ENCODE assay signal across 8 mouse cellular contexts in genomic region chr5:30886731-30887130, GRCm38 (mm10). TPM values are rescaled to one million over a fixed set of nuclear protein-coding genes. Genes with fewer than 3 reads are reported as not detected.
DNase-seq lines count a peak whose midpoint lies in the region; ATAC-seq and TF ChIP-seq lines count a peak whose summit lies in the region.

No protein-coding gene starts in this region.

- H3K4me1 ChIP-seq in kidney, embryonic 16.5 days (ENCODE audit: insufficient read depth, low read length): peaks cover 24% of the 10 kb centered on the region
- H3K4me1 ChIP-seq in kidney, adult 2 months (ENCODE audit: control insufficient read depth, insufficient read depth, low read length): peaks cover 6% of the 10 kb centered on the region; the same call in 1 of the 2 replicates
- peaks cover 29% of the 10 kb centered on the region for H3K4me1 ChIP-seq in embryonic facial prominence, embryonic 10.5 days
- peaks cover 22% of the 10 kb centered on the region for H3K4me1 ChIP-seq in hindbrain, embryonic 15.5 days (replicated peaks)
- peaks cover 21% of the 10 kb centered on the region for H3K4me1 ChIP-seq in midbrain, embryonic 15.5 days

- no peak for DNase-seq in kidney, adult 2 months
- DNase-seq in embryonic facial prominence, embryonic 10.5 days (ENCODE audit: low spot score): no peak
- no peak for DNase-seq in left cerebral cortex, postnatal 36 days (ENCODE audit: low spot score in 2 of 2)
- no peak for DNase-seq in gastrocnemius, adult 18-20 months (ENCODE audit: low spot score)

- peak overlapping the region; percentile 82 for H3K4me2 ChIP-seq in kidney, embryonic 16.5 days (replicated peaks; ENCODE audit: low read depth, low read length)
- peak overlapping the region; percentile 65 for H3K4me2 ChIP-seq in hindbrain, embryonic 15.5 days
- peak overlapping the region; percentile 59 for H3K4me2 ChIP-seq in midbrain, embryonic 15.5 days

- intact Hi-C loops in left cerebral cortex, postnatal 36 days (cut with DNase I): loop anchor here (5.0 kb wide), 1 partner anchor 79 kb away; no protein-coding TSS in a partner anchor

- H3K9ac ChIP-seq in kidney, embryonic 16.5 days (replicated peaks; ENCODE audit: low read length): peak overlapping the region; percentile 72
- peak overlapping the region; percentile 58 for H3K9ac ChIP-seq in hindbrain, embryonic 15.5 days
- peak overlapping the region; percentile 86; the same call in 1 of the 2 replicates for H3K9ac ChIP-seq in midbrain, embryonic 15.5 days

- no peak for ATAC-seq in kidney, embryonic 16.5 days (ENCODE audit: low FRiP score, low TSS enrichment)
- no peak for ATAC-seq in hindbrain, embryonic 15.5 days (ENCODE audit: low FRiP score, low read depth)
- ATAC-seq in midbrain, embryonic 15.5 days (replicated peaks): no peak
- ATAC-seq in activated CD4-positive, CD25-positive, alpha-beta regulatory T cell, adult 4 months: no peak

- no peaks in the 10 kb centered on the region for H3K9me3 ChIP-seq in kidney, embryonic 16.5 days (ENCODE audit: low read length)
- no peaks in the 10 kb centered on the region for H3K9me3 ChIP-seq in embryonic facial prominence, embryonic 10.5 days
- no peaks in the 10 kb centered on the region for H3K9me3 ChIP-seq in hindbrain, embryonic 15.5 days
- no peaks in the 10 kb centered on the region for H3K9me3 ChIP-seq in midbrain, embryonic 15.5 days

- H3K27ac ChIP-seq in kidney, embryonic 16.5 days (ENCODE audit: low read length): peak overlapping the region; percentile 99
- H3K27ac ChIP-seq in kidney, adult 2 months (ENCODE audit: insufficient read depth, low read depth, low read length): no peak overlapping the region
- H3K27ac ChIP-seq in embryonic facial prominence, embryonic 10.5 days (replicated peaks): peak overlapping the region; percentile 99
- peak overlapping the region; percentile 98 for H3K27ac ChIP-seq in hindbrain, embryonic 15.5 days (replicated peaks)
- H3K27ac ChIP-seq in midbrain, embryonic 15.5 days: peak overlapping the region; percentile 99

- 29% methylated on average over 5 of the region's 5 CpGs for WGBS in kidney, embryonic 16.5 days
- 32% methylated on average over 5 of the region's 5 CpGs for WGBS in kidney, adult 2 months
- WGBS in embryonic facial prominence, embryonic 10.5 days: 36% methylated on average over 5 of the region's 5 CpGs
- WGBS in hindbrain, embryonic 15.5 days: 25% methylated on average over 5 of the region's 5 CpGs
- 27% methylated on average over 5 of the region's 5 CpGs for WGBS in midbrain, embryonic 15.5 days

- no peaks in the 10 kb centered on the region for H3K27me3 ChIP-seq in kidney, embryonic 16.5 days (ENCODE audit: insufficient read depth, low read length)
- H3K27me3 ChIP-seq in kidney, adult 2 months (replicated peaks; ENCODE audit: control insufficient read depth, insufficient read depth, low read length): no peaks in the 10 kb centered on the region
- no peaks in the 10 kb centered on the region for H3K27me3 ChIP-seq in embryonic facial prominence, embryonic 10.5 days (replicated peaks; ENCODE audit: low read depth, poor library complexity, severe bottlenecking)
- no peaks in the 10 kb centered on the region for H3K27me3 ChIP-seq in hindbrain, embryonic 15.5 days
- H3K27me3 ChIP-seq in midbrain, embryonic 15.5 days (replicated peaks): no peaks in the 10 kb centered on the region

- H3K4me3 ChIP-seq in kidney, embryonic 16.5 days (ENCODE audit: low read length): peak overlapping the region; percentile 78
- H3K4me3 ChIP-seq in kidney, adult 2 months (ENCODE audit: insufficient read depth, low read depth, low read length): no peak overlapping the region
- H3K4me3 ChIP-seq in embryonic facial prominence, embryonic 10.5 days: peak overlapping the region; percentile 77
- H3K4me3 ChIP-seq in hindbrain, embryonic 15.5 days: peak overlapping the region; percentile 65
- peak overlapping the region; percentile 78 for H3K4me3 ChIP-seq in midbrain, embryonic 15.5 days

- no peak for TF ChIP-seq CTCF in kidney, adult 2 months (conservative IDR thresholded peaks at IDR 0.05; ENCODE audit: insufficient read depth, insufficient read length, low read depth, low read length)

- no peak for TF ChIP-seq POLR2A in kidney, adult 2 months (IDR thresholded peaks at IDR 0.05; ENCODE audit: low read depth, low read length)

- peaks cover 6% of the 10 kb centered on the region; the same call in 1 of the 2 replicates for H3K36me3 ChIP-seq in kidney, embryonic 16.5 days (ENCODE audit: insufficient read depth, low read length)
- H3K36me3 ChIP-seq in kidney, adult 2 months (ENCODE audit: control insufficient read depth, insufficient read depth, low read length): no peaks in the 10 kb centered on the region
- peaks cover 15% of the 10 kb centered on the region for H3K36me3 ChIP-seq in embryonic facial prominence, embryonic 10.5 days (replicated peaks)
- H3K36me3 ChIP-seq in hindbrain, embryonic 15.5 days: peaks cover 9% of the 10 kb centered on the region
- peaks cover 10% of the 10 kb centered on the region for H3K36me3 ChIP-seq in midbrain, embryonic 15.5 days (replicated peaks)

RNA-seq across cellular contexts. Expression of gene Agbl5, which starts 1.8 kb away (rescaled TPM):
- 23.9 and 27.1 TPM in 2 replicates for polyA plus RNA-seq in kidney, embryonic 16.5 days (2015; fragmentation: Nextera tagmentation; extraction: Ambion mirVana)
- polyA plus RNA-seq in kidney, adult 2 months (2012; rRNA removed): 22.6 and 24.1 TPM in 2 replicates
- polyA plus RNA-seq in embryonic facial prominence, embryonic 10.5 days (2016; fragmentation: Nextera tagmentation; extraction: Ambion mirVana): 21.8 and 26.9 TPM in 2 replicates
- 20.6 and 25.7 TPM in 2 replicates for polyA plus RNA-seq in hindbrain, embryonic 15.5 days (2015; fragmentation: Nextera tagmentation; extraction: Ambion mirVana)
- 25.2 and 32.3 TPM in 2 replicates for polyA plus RNA-seq in midbrain, embryonic 15.5 days (2015; fragmentation: Nextera tagmentation; extraction: Ambion mirVana)
- 10 to 100 TPM; 13.5 to 20.2 TPM for total RNA-seq in left cerebral cortex, postnatal 36 days (2021)
- polyA plus RNA-seq in activated CD4-positive, CD25-positive, alpha-beta regulatory T cell, adult 4 months (2017; shearing (Covaris generic)): 1 to 10 TPM; 4.6 to 6.5 TPM
- total RNA-seq in gastrocnemius, adult 18-20 months (2021): 1 to 10 TPM; 2.1 to 3.4 TPM

RNA-seq across cellular contexts. Expression of gene Tmem214, which starts 18.9 kb away (rescaled TPM):
- polyA plus RNA-seq in kidney, embryonic 16.5 days (2015; fragmentation: Nextera tagmentation; extraction: Ambion mirVana): 96.8 and 98.3 TPM in 2 replicates
- polyA plus RNA-seq in kidney, adult 2 months (2012; rRNA removed): 81.3 and 92.5 TPM in 2 replicates
- 68.7 and 71.1 TPM in 2 replicates for polyA plus RNA-seq in embryonic facial prominence, embryonic 10.5 days (2016; fragmentation: Nextera tagmentation; extraction: Ambion mirVana)
- polyA plus RNA-seq in hindbrain, embryonic 15.5 days (2015; fragmentation: Nextera tagmentation; extraction: Ambion mirVana): 65.3 and 67.7 TPM in 2 replicates
- polyA plus RNA-seq in midbrain, embryonic 15.5 days (2015; fragmentation: Nextera tagmentation; extraction: Ambion mirVana): 68.8 and 72.7 TPM in 2 replicates
- total RNA-seq in left cerebral cortex, postnatal 36 days (2021): 10 to 100 TPM; 51.9 to 79.5 TPM
- polyA plus RNA-seq in activated CD4-positive, CD25-positive, alpha-beta regulatory T cell, adult 4 months (2017; shearing (Covaris generic)): 10 to 100 TPM; 20.4 to 24.5 TPM
- total RNA-seq in gastrocnemius, adult 18-20 months (2021): 10 to 100 TPM; 28.8 to 29.7 TPM

RNA-seq across cellular contexts. Expression of gene Ost4, which starts 20.9 kb away (rescaled TPM):
- 457 and 467 TPM in 2 replicates for polyA plus RNA-seq in kidney, embryonic 16.5 days (2015; fragmentation: Nextera tagmentation; extraction: Ambion mirVana)
- 377 and 422 TPM in 2 replicates for polyA plus RNA-seq in kidney, adult 2 months (2012; rRNA removed)
- 399 and 407 TPM in 2 replicates for polyA plus RNA-seq in embryonic facial prominence, embryonic 10.5 days (2016; fragmentation: Nextera tagmentation; extraction: Ambion mirVana)
- 242 and 266 TPM in 2 replicates for polyA plus RNA-seq in hindbrain, embryonic 15.5 days (2015; fragmentation: Nextera tagmentation; extraction: Ambion mirVana)
- 217 and 225 TPM in 2 replicates for polyA plus RNA-seq in midbrain, embryonic 15.5 days (2015; fragmentation: Nextera tagmentation; extraction: Ambion mirVana)
- 10 to 100 TPM; 82.6 to 97.0 TPM for total RNA-seq in left cerebral cortex, postnatal 36 days (2021)
- 100 to 1,000 TPM; 277 to 289 TPM for polyA plus RNA-seq in activated CD4-positive, CD25-positive, alpha-beta regulatory T cell, adult 4 months (2017; shearing (Covaris generic))
- 100 to 1,000 TPM; 110 to 114 TPM for total RNA-seq in gastrocnemius, adult 18-20 months (2021)

RNA-seq across cellular contexts. Expression of gene Emilin1, which starts 26.5 kb away (rescaled TPM):
- polyA plus RNA-seq in kidney, embryonic 16.5 days (2015; fragmentation: Nextera tagmentation; extraction: Ambion mirVana): 335 and 366 TPM in 2 replicates
- 55.6 and 63.8 TPM in 2 replicates for polyA plus RNA-seq in kidney, adult 2 months (2012; rRNA removed)
- 158 and 162 TPM in 2 replicates for polyA plus RNA-seq in embryonic facial prominence, embryonic 10.5 days (2016; fragmentation: Nextera tagmentation; extraction: Ambion mirVana)
- polyA plus RNA-seq in hindbrain, embryonic 15.5 days (2015; fragmentation: Nextera tagmentation; extraction: Ambion mirVana): 17.0 and 17.5 TPM in 2 replicates
- 17.8 and 20.3 TPM in 2 replicates for polyA plus RNA-seq in midbrain, embryonic 15.5 days (2015; fragmentation: Nextera tagmentation; extraction: Ambion mirVana)
- 1 to 10 TPM; 1.7 to 5.1 TPM for total RNA-seq in left cerebral cortex, postnatal 36 days (2021)
- under 1 TPM; 0.33 to 0.42 TPM for polyA plus RNA-seq in activated CD4-positive, CD25-positive, alpha-beta regulatory T cell, adult 4 months (2017; shearing (Covaris generic))
- total RNA-seq in gastrocnemius, adult 18-20 months (2021): 1 to 10 TPM; 2.5 to 4.4 TPM

RNA-seq across cellular contexts. Expression of gene Khk, which starts 34.5 kb away (rescaled TPM):
- polyA plus RNA-seq in kidney, embryonic 16.5 days (2015; fragmentation: Nextera tagmentation; extraction: Ambion mirVana): 38.8 and 41.4 TPM in 2 replicates
- polyA plus RNA-seq in kidney, adult 2 months (2012; rRNA removed): 1,147 and 1,266 TPM in 2 replicates
- 8.1 and 9.9 TPM in 2 replicates for polyA plus RNA-seq in embryonic facial prominence, embryonic 10.5 days (2016; fragmentation: Nextera tagmentation; extraction: Ambion mirVana)
- 9.9 and 10.7 TPM in 2 replicates for polyA plus RNA-seq in hindbrain, embryonic 15.5 days (2015; fragmentation: Nextera tagmentation; extraction: Ambion mirVana)
- 8.0 and 10.4 TPM in 2 replicates for polyA plus RNA-seq in midbrain, embryonic 15.5 days (2015; fragmentation: Nextera tagmentation; extraction: Ambion mirVana)
- 10 to 100 TPM; 14.4 TPM for total RNA-seq in left cerebral cortex, postnatal 36 days (2021)
- polyA plus RNA-seq in activated CD4-positive, CD25-positive, alpha-beta regulatory T cell, adult 4 months (2017; shearing (Covaris generic)): 10 to 100 TPM; 11.9 to 20.6 TPM
- 10 to 100 TPM; 36.5 to 36.6 TPM for total RNA-seq in gastrocnemius, adult 18-20 months (2021)
